Mouse (Mus musculus) liver, embryonic 14.5 days (tissue): ENCODE data around the gene Lcn2.

Experiments
- CTCF ChIP-seq: IDR thresholded peaks from 2 replicates; pipeline ENCODE4 v1.5.1; 2016; ENCODE audit warnings: antibody characterized with exemption, low read depth, control low read depth
- EP300 ChIP-seq: IDR thresholded peaks from 2 replicates; pipeline ENCODE4 v1.6.1; 2016; ENCODE audit warnings: antibody characterized with exemption, low read depth

GRCm38 (mm10) chr2:32339912-32340642 lies 48.0 kb downstream of the Lcn2 start:
- no peak for TF ChIP-seq CTCF
- no peak for TF ChIP-seq EP300
